Mouse (Mus musculus) embryonic facial prominence, embryonic 14.5 days (tissue): ENCODE data around the gene Tmem97. TPM values are rescaled to one million over a fixed set of nuclear protein-coding genes. Genes with fewer than 3 reads are reported as not detected.

Experiments used
- ATAC-seq: fragments of 200-750 bp; cut with Nextera tagmentation; 2 replicates; pipeline ENCODE4 v1.8.0; 2017; ENCODE audit warnings: low read depth, moderate number of reproducible peaks, moderate TSS enrichment
- DNase-seq: peaks from one replicate; pipeline ENCODE4 v3.0.0-alpha.2; 2015; ENCODE audit warnings: low spot score
- H3K27ac ChIP-seq: fragments of 300-500 bp; sonication (generic); replicated peaks from 2 replicates; pipeline ENCODE4 v1.5.1; 2014; ENCODE audit warnings: low read depth, mild to moderate bottlenecking, low read length, moderate library complexity
- H3K27me3 ChIP-seq: fragments of 300-500 bp; sonication (generic); replicated peaks from 2 replicates; pipeline ENCODE4 v1.6.1; 2014; ENCODE audit warnings: low read length; ENCODE audit not compliant: control insufficient read depth, insufficient read depth
- H3K36me3 ChIP-seq: fragments of 300-500 bp; sonication (generic); 2 replicates; pipeline ENCODE4 v1.6.1; 2014; ENCODE audit warnings: low read length, mixed read lengths; ENCODE audit not compliant: control insufficient read depth, insufficient read depth
- H3K4me1 ChIP-seq: fragments of 300-500 bp; sonication (generic); 2 replicates; pipeline ENCODE4 v1.6.1; 2014; ENCODE audit warnings: antibody characterized with exemption, low read length; ENCODE audit not compliant: control insufficient read depth, insufficient read depth
- H3K4me2 ChIP-seq: fragments of 300-500 bp; sonication (generic); 2 replicates; pipeline ENCODE4 v1.6.1; 2014; ENCODE audit warnings: low read depth, mild to moderate bottlenecking, low read length, moderate library complexity, mixed read lengths
- H3K4me3 ChIP-seq: fragments of 300-500 bp; sonication (generic); 2 replicates; pipeline ENCODE4 v1.5.1; 2014; ENCODE audit warnings: low read depth, mild to moderate bottlenecking, low read length
- H3K9ac ChIP-seq: fragments of 300-500 bp; sonication (generic); 2 replicates; pipeline ENCODE4 v1.6.1; 2014; ENCODE audit warnings: low read depth, mild to moderate bottlenecking, low read length, moderate library complexity, mixed read lengths
- H3K9me3 ChIP-seq: fragments of 300-500 bp; sonication (generic); 2 replicates; pipeline ENCODE4 v1.6.1; 2016; ENCODE audit warnings: low read length; ENCODE audit not compliant: control insufficient read depth
- WGBS: fragments of 180-500 bp; shearing (Covaris S2); extraction: QIAGEN DNeasy Blood & Tissue Kit; methylation state at CpG from one replicate; pipeline ENCODE4 v1.1.7; 2014; 5-methylcytosine and 5-hydroxymethylcytosine counted together
- polyA plus RNA-seq: library from polyadenylated mRNA; unstranded; fragments of >200 nt; fragmentation: Nextera tagmentation; extraction: Ambion mirVana; gene quantifications from 2 replicates; pipeline ENCODE4 v1.2.1, GENCODE M21; 2014

Gene Tmem97
- polyA plus RNA-seq, 1 experiment from 2014 or later, result 86.9 TPM

- DNase-seq (no peak), ATAC-seq (no peak)
- H3K4me3 ChIP-seq, result no peak overlapping the region
- H3K9ac ChIP-seq, result no peak overlapping the region
- H3K27ac ChIP-seq, result no peak overlapping the region
- no peaks in the 10 kb centered on the region for H3K36me3 ChIP-seq
- H3K4me1 ChIP-seq, result peaks cover 12% of the 10 kb centered on the region; the same call in 1 of the 2 replicates
- peaks cover 28% of the 10 kb centered on the region for H3K27me3 ChIP-seq
- 44% methylated on average over 13 of the region's 16 CpGs for WGBS
- no peak overlapping the region for H3K4me2 ChIP-seq
- H3K9me3 ChIP-seq, result no peaks in the 10 kb centered on the region
Observed at GRCm38 (mm10) chr11:78499543-78499942, 51.0 kb downstream of the Tmem97 start.

DNA sequence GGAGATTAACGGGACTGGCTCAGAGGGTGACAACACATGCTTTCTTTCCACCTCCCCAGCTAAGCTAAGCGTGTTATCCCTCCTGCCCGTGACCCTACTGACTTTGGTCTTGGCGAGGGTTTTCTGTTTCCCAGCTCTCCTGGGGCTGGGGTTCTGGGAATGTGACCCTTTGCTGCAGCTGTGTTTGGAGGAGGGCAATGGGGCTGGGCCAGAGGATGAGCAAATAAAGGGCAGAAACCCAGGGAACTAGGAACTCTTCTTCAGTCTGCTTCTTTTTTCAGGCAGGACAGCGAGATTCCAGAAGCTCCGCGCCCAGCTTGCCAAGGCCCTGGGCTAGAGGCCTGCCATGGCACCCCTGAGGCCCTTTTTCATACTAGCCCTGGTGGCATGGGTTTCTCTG is 51.6 kb downstream of the Tmem97 start, which contains the start of gene Vtn:
Gene Vtn (plus strand): TSS at position 88 of the 400 bp plus-strand sequence.
- no peak for ATAC-seq
- Histone ChIP-seq H3K27me3 (peaks cover 28% of the 10 kb centered on the region), H3K4me2 (peak within 1 kb of the TSS; percentile 97), H3K36me3 (no peaks in the 10 kb centered on the region), H3K9ac (peak within 1 kb of the TSS; percentile 60), H3K4me1 (peaks cover 12% of the 10 kb centered on the region; the same call in 1 of the 2 replicates), H3K9me3 (no peaks in the 10 kb centered on the region), H3K4me3 (peak within 1 kb of the TSS; percentile 50), H3K27ac (no peak within 1 kb of the TSS; the same call in 1 of the 2 replicates)
- DNase-seq, result no peak
- WGBS, result 59% methylated on average over 7 of the region's 7 CpGs

DNA sequence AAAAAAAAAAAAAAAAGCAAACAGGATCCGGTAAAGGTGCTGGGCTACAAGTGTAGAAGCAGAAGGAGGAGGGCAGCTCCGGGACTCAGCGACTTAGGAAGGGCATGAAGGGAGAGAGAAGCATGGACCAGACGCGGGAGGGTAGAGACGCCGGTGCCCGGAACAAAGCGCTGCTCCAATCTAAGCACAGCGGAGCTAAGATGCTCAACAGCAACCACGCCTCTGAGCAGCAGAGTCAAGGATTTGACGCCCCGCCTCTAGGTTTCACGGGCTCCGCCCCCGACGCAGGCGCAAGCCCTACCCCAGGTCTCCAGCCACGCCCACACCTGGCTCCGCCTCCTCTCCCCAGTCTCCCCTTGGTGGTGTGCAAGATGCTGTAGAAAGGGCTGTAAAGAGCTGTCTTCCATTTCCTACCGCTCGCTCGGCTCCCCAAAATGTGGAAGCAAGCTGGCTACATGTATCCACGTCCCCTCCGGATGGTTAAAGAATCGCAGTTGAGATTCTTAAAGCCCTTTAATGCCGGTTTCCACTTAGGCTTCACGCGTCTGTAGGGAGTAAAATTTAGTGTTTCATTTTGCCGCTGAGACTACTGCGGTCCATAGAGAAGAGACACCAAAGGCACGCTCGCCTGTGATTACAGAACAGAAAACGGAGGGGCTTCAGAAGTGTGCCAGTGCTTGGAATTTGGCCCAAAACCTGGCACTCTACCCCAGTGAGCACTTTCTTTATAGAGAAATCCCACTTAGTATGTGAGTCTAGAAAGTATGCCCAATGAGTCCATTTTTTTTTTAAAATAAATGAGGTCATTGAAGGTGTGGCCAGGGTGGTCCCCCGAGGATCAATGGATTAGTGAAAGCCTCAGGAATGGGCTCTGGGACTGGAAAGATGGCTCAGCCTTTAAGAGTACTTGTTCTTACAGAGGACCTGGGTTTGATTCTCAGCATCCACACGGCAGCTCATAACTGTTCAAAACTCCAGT is 52.7 kb downstream of the Tmem97 start, which contains the start of gene Sarm1:
Gene Sarm1 (minus strand): TSS at position 211 of the 979 bp plus-strand sequence.
- H3K4me2 ChIP-seq, result peak within 1 kb of the TSS; percentile 97
- H3K4me3 ChIP-seq, result peak within 1 kb of the TSS; percentile 50
- no peaks in the 10 kb centered on the region for H3K36me3 ChIP-seq
- H3K9ac ChIP-seq, result peak within 1 kb of the TSS; percentile 60
- peak within 1 kb of the TSS; percentile 10; the same call in 1 of the 2 replicates for H3K27ac ChIP-seq
- 3% methylated on average over 31 of the region's 36 CpGs for WGBS
- H3K27me3 ChIP-seq, result peaks cover 28% of the 10 kb centered on the region
- no peaks in the 10 kb centered on the region for H3K9me3 ChIP-seq
- H3K4me1 ChIP-seq, result peaks cover 12% of the 10 kb centered on the region; the same call in 1 of the 2 replicates
- ATAC-seq (peak; percentile 98), DNase-seq (peak; percentile 97)

DNA sequence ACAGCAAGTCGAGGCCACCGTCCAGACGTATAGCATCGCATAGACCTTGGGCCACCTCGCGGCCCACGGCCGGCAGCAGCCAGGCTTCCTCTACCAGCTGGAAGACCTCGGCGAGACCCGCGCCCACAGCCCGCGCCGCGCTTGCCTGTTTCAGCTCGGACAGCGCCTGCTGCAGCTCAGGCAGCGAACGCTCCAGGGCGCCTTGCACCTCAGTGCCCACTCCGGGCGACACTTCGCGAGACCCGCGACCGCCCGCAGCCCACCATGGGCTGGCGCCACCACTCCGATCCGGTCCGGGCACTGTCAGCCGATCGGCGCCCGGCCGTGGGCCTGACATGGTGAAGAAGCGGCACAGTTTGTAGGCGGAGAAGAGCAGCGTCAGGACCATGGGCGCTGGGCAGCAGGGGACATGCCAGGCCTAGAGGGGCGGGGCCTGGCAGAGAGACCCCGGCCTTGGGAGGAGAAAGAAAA is 53.5 kb downstream of the Tmem97 start:
- peak; percentile 50 for ATAC-seq
- Histone ChIP-seq H3K4me2 (peak overlapping the region; percentile 97), H3K9me3 (no peaks in the 10 kb centered on the region), H3K27ac (0 out of 2 replicates have a peak overlapping the region, but pooled peaks have one; percentile 10), H3K36me3 (no peaks in the 10 kb centered on the region), H3K4me3 (peak overlapping the region; percentile 50), H3K4me1 (peaks cover 12% of the 10 kb centered on the region; the same call in 1 of the 2 replicates), H3K27me3 (peaks cover 28% of the 10 kb centered on the region), H3K9ac (peak overlapping the region; percentile 60)
- under 1% methylated on average over 42 of the region's 44 CpGs for WGBS
- DNase-seq, result peak; percentile 22

DNA sequence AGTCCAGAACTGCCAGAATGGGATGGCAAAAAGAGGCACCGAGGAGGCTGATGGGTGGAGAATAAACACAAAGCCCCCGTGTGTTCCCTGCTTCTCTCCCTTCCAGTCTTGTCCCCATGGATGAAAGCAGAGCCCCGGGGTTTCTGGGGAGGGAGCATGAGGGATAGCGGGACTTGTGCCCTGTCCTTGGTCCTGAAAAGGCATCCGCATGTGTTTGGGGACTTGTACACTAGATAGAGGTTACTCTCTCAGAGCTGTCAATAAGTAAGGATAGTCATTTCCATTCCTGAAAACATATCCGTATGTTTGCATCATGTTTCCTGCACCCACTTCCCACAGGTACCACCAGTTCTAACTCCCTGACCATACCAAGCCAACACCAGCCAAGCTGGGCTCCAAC is 54.7 kb downstream of the Tmem97 start:
- DNase-seq (peak; percentile 69), ATAC-seq (no peak)
- Histone ChIP-seq H3K9me3 (no peaks in the 10 kb centered on the region), H3K4me1 (peaks cover 12% of the 10 kb centered on the region; the same call in 1 of the 2 replicates), H3K27ac (no peak overlapping the region), H3K4me3 (no peak overlapping the region), H3K4me2 (no peak overlapping the region), H3K9ac (no peak overlapping the region), H3K36me3 (no peaks in the 10 kb centered on the region), H3K27me3 (peaks cover 35% of the 10 kb centered on the region)
- 4% methylated on average over 6 of the region's 6 CpGs for WGBS

Other genes starting within 250 kb of the Tmem97 start
- 23.8 and 25.3 TPM in 2 replicates for gene Spag5, start 249.2 kb downstream of the Tmem97 start, polyA plus RNA-seq
- gene Aldoc, start 227.8 kb downstream of the Tmem97 start, polyA plus RNA-seq, result 20.4 and 24.1 TPM in 2 replicates
- gene Pigs, start 222.4 kb downstream of the Tmem97 start, polyA plus RNA-seq, result 72.3 and 82.1 TPM in 2 replicates
- 39.9 and 46.1 TPM in 2 replicates for gene Unc119, start 207.3 kb downstream of the Tmem97 start, polyA plus RNA-seq
- gene Foxn1, start 164.2 kb downstream of the Tmem97 start, polyA plus RNA-seq, result 1.4 and 1.6 TPM in 2 replicates
- gene Slc13a2, start 128.6 kb downstream of the Tmem97 start, polyA plus RNA-seq, result not detected in 2 replicates
- gene Slc46a1, start 85.1 kb downstream of the Tmem97 start, polyA plus RNA-seq, result 12.6 and 14.8 TPM in 2 replicates
- gene Sarm1, start 53.0 kb downstream of the Tmem97 start, polyA plus RNA-seq, result 3.9 and 4.0 TPM in 2 replicates
- 9.9 and 11.3 TPM in 2 replicates for gene Vtn, start 51.7 kb downstream of the Tmem97 start, polyA plus RNA-seq
- gene Sebox, start 47.3 kb downstream of the Tmem97 start, polyA plus RNA-seq, result 0.17 TPM in 1 of 2 replicates, not detected in the other
- gene Tmem199, start 38.6 kb downstream of the Tmem97 start, polyA plus RNA-seq, result 39.0 and 39.8 TPM in 2 replicates
- gene Poldip2, start 38.6 kb downstream of the Tmem97 start, polyA plus RNA-seq, result 152 and 156 TPM in 2 replicates
- 76.0 and 83.0 TPM in 2 replicates for gene Tnfaip1, start 14.4 kb downstream of the Tmem97 start, polyA plus RNA-seq
- gene Ift20, start 14.4 kb downstream of the Tmem97 start, polyA plus RNA-seq, result 172 and 178 TPM in 2 replicates
- gene Nlk, start 146.6 kb upstream of the Tmem97 start, polyA plus RNA-seq, result 10.6 and 13.4 TPM in 2 replicates
- gene Ccnq, start 201.0 kb upstream of the Tmem97 start, polyA plus RNA-seq, result 37.2 and 41.3 TPM in 2 replicates